Mouse (Mus musculus): ENCODE measurements at regions not wholly inside any gene's neighbourhood (a gene's known extent, or its start where the extent isn't known, plus 50 kb on each side); places are given as distances from the start of the nearest gene placed in this dataset.
"Not testable (repeated sequence)": the region's sequence is repeated elsewhere in the genome, so short reads cannot be mapped to it uniquely, and the experiment has no call there.

- WGBS = 88% methylated on average over 1 of the region's 1 CpGs
- H3K27me3 ChIP-seq (ENCODE audit: control insufficient read depth, insufficient read depth, low read length) = no peaks in the 10 kb centered on the region
- ATAC-seq (ENCODE audit: low FRiP score) = no peak
- H3K27ac ChIP-seq = no peak overlapping the region
- no peaks in the 10 kb centered on the region for H3K4me1 ChIP-seq (replicated peaks; ENCODE audit: control insufficient read depth, insufficient read depth, low read length)
- no peaks in the 10 kb centered on the region for H3K36me3 ChIP-seq (replicated peaks; ENCODE audit: control insufficient read depth, insufficient read depth)
- H3K9ac ChIP-seq = no peak overlapping the region
- H3K9me3 ChIP-seq (ENCODE audit: control insufficient read depth, low read length) = no peaks in the 10 kb centered on the region
- DNase-seq (ENCODE audit: low spot score) = no peak
- no peak overlapping the region for H3K4me3 ChIP-seq (replicated peaks; ENCODE audit: low read length)
- no peak overlapping the region for H3K4me2 ChIP-seq (replicated peaks)
Measured at GRCm38 (mm10) chr17:82399328-82399727, 661.2 kb upstream of the Slc8a1 start.

- DNase-seq (ENCODE audit: low spot score); H3K36me3 ChIP-seq (replicated peaks; ENCODE audit: control insufficient read depth, insufficient read depth); H3K4me3 ChIP-seq (replicated peaks; ENCODE audit: low read length); ATAC-seq (ENCODE audit: low FRiP score); H3K27ac ChIP-seq; H3K4me2 ChIP-seq (replicated peaks); H3K9ac ChIP-seq; H3K4me1 ChIP-seq (replicated peaks; ENCODE audit: control insufficient read depth, insufficient read depth, low read length); H3K27me3 ChIP-seq (ENCODE audit: control insufficient read depth, insufficient read depth, low read length); H3K9me3 ChIP-seq (ENCODE audit: control insufficient read depth, low read length): not testable (repeated sequence)
- 94% methylated on average over 3 of the region's 11 CpGs for WGBS
Measured at GRCm38 (mm10) chr17:82379371-82379770, 641.2 kb upstream of the Slc8a1 start.

- H3K27ac ChIP-seq = no peak overlapping the region
- ATAC-seq (ENCODE audit: low FRiP score) (no peak), DNase-seq (ENCODE audit: low spot score) (no peak)
- H3K36me3 ChIP-seq (replicated peaks; ENCODE audit: control insufficient read depth, insufficient read depth) = no peaks in the 10 kb centered on the region
- no peak overlapping the region for H3K9ac ChIP-seq
- no peaks in the 10 kb centered on the region for H3K9me3 ChIP-seq (ENCODE audit: control insufficient read depth, low read length)
- no peaks in the 10 kb centered on the region for H3K4me1 ChIP-seq (replicated peaks; ENCODE audit: control insufficient read depth, insufficient read depth, low read length)
- no peak overlapping the region for H3K4me2 ChIP-seq (replicated peaks)
- H3K27me3 ChIP-seq (ENCODE audit: control insufficient read depth, insufficient read depth, low read length) = no peaks in the 10 kb centered on the region
- 87% methylated on average over 2 of the region's 2 CpGs for WGBS
- H3K4me3 ChIP-seq (replicated peaks; ENCODE audit: low read length) = no peak overlapping the region
Measured at GRCm38 (mm10) chr17:82378248-82378820, 640.2 kb upstream of the Slc8a1 start.

- no peaks in the 10 kb centered on the region for H3K36me3 ChIP-seq (replicated peaks; ENCODE audit: control insufficient read depth, insufficient read depth)
- 77% methylated on average over 1 of the region's 1 CpGs for WGBS
- no peak overlapping the region for H3K27ac ChIP-seq
- DNase-seq (ENCODE audit: low spot score) (no peak), ATAC-seq (ENCODE audit: low FRiP score) (no peak)
- H3K4me2 ChIP-seq (replicated peaks) = no peak overlapping the region
- H3K9ac ChIP-seq = no peak overlapping the region
- no peak overlapping the region for H3K4me3 ChIP-seq (replicated peaks; ENCODE audit: low read length)
- no peaks in the 10 kb centered on the region for H3K9me3 ChIP-seq (ENCODE audit: control insufficient read depth, low read length)
- no peaks in the 10 kb centered on the region for H3K27me3 ChIP-seq (ENCODE audit: control insufficient read depth, insufficient read depth, low read length)
- no peaks in the 10 kb centered on the region for H3K4me1 ChIP-seq (replicated peaks; ENCODE audit: control insufficient read depth, insufficient read depth, low read length)
Measured at GRCm38 (mm10) chr17:82377176-82377592, 639.0 kb upstream of the Slc8a1 start.

- no peak overlapping the region for H3K9ac ChIP-seq
- no peak overlapping the region for H3K4me3 ChIP-seq (replicated peaks; ENCODE audit: low read length)
- H3K4me2 ChIP-seq (replicated peaks) = no peak overlapping the region
- H3K4me1 ChIP-seq (replicated peaks; ENCODE audit: control insufficient read depth, insufficient read depth, low read length) = no peaks in the 10 kb centered on the region
- no peaks in the 10 kb centered on the region for H3K36me3 ChIP-seq (replicated peaks; ENCODE audit: control insufficient read depth, insufficient read depth)
- no peaks in the 10 kb centered on the region for H3K9me3 ChIP-seq (ENCODE audit: control insufficient read depth, low read length)
- no peak for ATAC-seq (ENCODE audit: low FRiP score)
- DNase-seq (ENCODE audit: low spot score) = no peak
- H3K27me3 ChIP-seq (ENCODE audit: control insufficient read depth, insufficient read depth, low read length) = no peaks in the 10 kb centered on the region
- H3K27ac ChIP-seq = no peak overlapping the region
Measured at GRCm38 (mm10) chr17:82367876-82368275, 629.7 kb upstream of the Slc8a1 start.

- Histone ChIP-seq H3K4me2 (replicated peaks) (no peak overlapping the region), H3K36me3 (replicated peaks; ENCODE audit: control insufficient read depth, insufficient read depth) (no peaks in the 10 kb centered on the region), H3K9ac (no peak overlapping the region), H3K27ac (no peak overlapping the region), H3K4me1 (replicated peaks; ENCODE audit: control insufficient read depth, insufficient read depth, low read length) (no peaks in the 10 kb centered on the region), H3K27me3 (ENCODE audit: control insufficient read depth, insufficient read depth, low read length) (no peaks in the 10 kb centered on the region), H3K4me3 (replicated peaks; ENCODE audit: low read length) (no peak overlapping the region), H3K9me3 (ENCODE audit: control insufficient read depth, low read length) (no peaks in the 10 kb centered on the region)
- ATAC-seq (ENCODE audit: low FRiP score) (no peak), DNase-seq (ENCODE audit: low spot score) (no peak)
- 87% methylated on average over 4 of the region's 4 CpGs for WGBS
Measured at GRCm38 (mm10) chr17:82366001-82366400, 627.8 kb upstream of the Slc8a1 start.

- Histone ChIP-seq H3K4me1 (replicated peaks; ENCODE audit: control insufficient read depth, insufficient read depth, low read length) (no peaks in the 10 kb centered on the region), H3K36me3 (replicated peaks; ENCODE audit: control insufficient read depth, insufficient read depth) (no peaks in the 10 kb centered on the region), H3K4me3 (replicated peaks; ENCODE audit: low read length) (no peak overlapping the region), H3K27ac (no peak overlapping the region), H3K9ac (no peak overlapping the region), H3K9me3 (ENCODE audit: control insufficient read depth, low read length) (no peaks in the 10 kb centered on the region), H3K27me3 (ENCODE audit: control insufficient read depth, insufficient read depth, low read length) (no peaks in the 10 kb centered on the region), H3K4me2 (replicated peaks) (no peak overlapping the region)
- ATAC-seq (ENCODE audit: low FRiP score) (no peak), DNase-seq (ENCODE audit: low spot score) (no peak)
Measured at GRCm38 (mm10) chr17:82348636-82349035, 610.5 kb upstream of the Slc8a1 start.

GRCm38 (mm10) chr17:82331429-82331828 is 593.3 kb upstream of the Slc8a1 start:
- 96% methylated on average over 5 of the region's 5 CpGs for WGBS
- no peak overlapping the region for H3K9ac ChIP-seq
- no peaks in the 10 kb centered on the region for H3K36me3 ChIP-seq (replicated peaks; ENCODE audit: control insufficient read depth, insufficient read depth)
- no peak overlapping the region for H3K27ac ChIP-seq
- ATAC-seq (ENCODE audit: low FRiP score) (no peak), DNase-seq (ENCODE audit: low spot score) (no peak)
- H3K4me3 ChIP-seq (replicated peaks; ENCODE audit: low read length) = no peak overlapping the region
- H3K4me2 ChIP-seq (replicated peaks) = no peak overlapping the region
- no peaks in the 10 kb centered on the region for H3K9me3 ChIP-seq (ENCODE audit: control insufficient read depth, low read length)
- H3K27me3 ChIP-seq (ENCODE audit: control insufficient read depth, insufficient read depth, low read length) = no peaks in the 10 kb centered on the region
- no peaks in the 10 kb centered on the region for H3K4me1 ChIP-seq (replicated peaks; ENCODE audit: control insufficient read depth, insufficient read depth, low read length)

- Histone ChIP-seq H3K4me3 (replicated peaks; ENCODE audit: low read length) (no peak overlapping the region), H3K36me3 (replicated peaks; ENCODE audit: control insufficient read depth, insufficient read depth) (no peaks in the 10 kb centered on the region), H3K9ac (no peak overlapping the region), H3K27me3 (ENCODE audit: control insufficient read depth, insufficient read depth, low read length) (no peaks in the 10 kb centered on the region), H3K9me3 (ENCODE audit: control insufficient read depth, low read length) (no peaks in the 10 kb centered on the region), H3K27ac (no peak overlapping the region), H3K4me1 (replicated peaks; ENCODE audit: control insufficient read depth, insufficient read depth, low read length) (no peaks in the 10 kb centered on the region), H3K4me2 (replicated peaks) (no peak overlapping the region)
- 86% methylated on average over 5 of the region's 5 CpGs for WGBS
- DNase-seq (ENCODE audit: low spot score) (no peak), ATAC-seq (ENCODE audit: low FRiP score) (no peak)
Measured at GRCm38 (mm10) chr17:82312191-82312590, 574.0 kb upstream of the Slc8a1 start.

GRCm38 (mm10) chr17:82306347-82306746 is 568.2 kb upstream of the Slc8a1 start:
- Histone ChIP-seq H3K9me3 (ENCODE audit: control insufficient read depth, low read length) (no peaks in the 10 kb centered on the region), H3K36me3 (replicated peaks; ENCODE audit: control insufficient read depth, insufficient read depth) (no peaks in the 10 kb centered on the region), H3K27ac (no peak overlapping the region), H3K4me3 (replicated peaks; ENCODE audit: low read length) (no peak overlapping the region), H3K9ac (no peak overlapping the region), H3K4me1 (replicated peaks; ENCODE audit: control insufficient read depth, insufficient read depth, low read length) (no peaks in the 10 kb centered on the region), H3K27me3 (ENCODE audit: control insufficient read depth, insufficient read depth, low read length) (no peaks in the 10 kb centered on the region), H3K4me2 (replicated peaks) (no peak overlapping the region)
- ATAC-seq (ENCODE audit: low FRiP score) (no peak), DNase-seq (ENCODE audit: low spot score) (no peak)

All from hindbrain, embryonic 14.5 days (tissue).